Mouse (Mus musculus): ENCODE results near the gene Tpcn2. TPM values are rescaled to one million over a fixed set of nuclear protein-coding genes. Genes with fewer than 3 reads are reported as not detected.

Gene Tpcn2
- 1.6 and 1.9 TPM in 2 replicates for polyA plus RNA-seq (2015; fragmentation: Nextera tagmentation; extraction: Ambion mirVana)

- Histone ChIP-seq H3K27me3 (no peaks in the 10 kb centered on the region), H3K27ac (replicated peaks) (0 out of 2 replicates have a peak within 1 kb of the TSS, but pooled peaks have one; percentile 24), H3K4me3 (replicated peaks) (peak within 1 kb of the TSS; percentile 63), H3K9me3 (replicated peaks) (no peaks in the 10 kb centered on the region), H3K4me1 (replicated peaks) (peaks cover 33% of the 10 kb centered on the region), H3K9ac (peak within 1 kb of the TSS; percentile 47), H3K4me2 (peak within 1 kb of the TSS; percentile 78), H3K36me3 (replicated peaks) (no peaks in the 10 kb centered on the region; the same call in 1 of the 2 replicates)
- under 1% methylated on average over 18 of the region's 18 CpGs for WGBS (ENCODE audit: insufficient replicate concordance)
- peak; percentile 74 for ATAC-seq (ENCODE audit: insufficient read depth)
These were observed at the start of gene Tpcn2 for GRCm38 (mm10) chr7:145283487-145284187. Gene Tpcn2 (minus strand): TSS chr7:145284011.

- no peak for ATAC-seq (ENCODE audit: insufficient read depth)
These were observed 48.7 kb upstream of the Tpcn2 start for GRCm38 (mm10) chr7:145332376-145333041.

GRCm38 (mm10) chr7:145330641-145331040 lies 46.8 kb upstream of the Tpcn2 start:
- H3K27ac ChIP-seq (replicated peaks): no peak overlapping the region
- H3K4me1 ChIP-seq (replicated peaks): peaks cover 5% of the 10 kb centered on the region; the same call in 1 of the 2 replicates
- 63% methylated on average over 2 of the region's 2 CpGs for WGBS (ENCODE audit: insufficient replicate concordance)
- H3K36me3 ChIP-seq (replicated peaks): no peaks in the 10 kb centered on the region
- H3K27me3 ChIP-seq: no peaks in the 10 kb centered on the region
- no peak overlapping the region for H3K9ac ChIP-seq
- no peak overlapping the region for H3K4me3 ChIP-seq (replicated peaks)
- ATAC-seq (ENCODE audit: insufficient read depth): no peak
- no peak overlapping the region for H3K4me2 ChIP-seq
- H3K9me3 ChIP-seq (replicated peaks): no peaks in the 10 kb centered on the region

More at GRCm38 (mm10) chr7:145332376-145333041, 48.7 kb upstream of the Tpcn2 start:
- WGBS (ENCODE audit: insufficient replicate concordance): 49% methylated on average over 1 of the region's 1 CpGs
- Histone ChIP-seq H3K27ac (replicated peaks) (no peak overlapping the region), H3K9ac (no peak overlapping the region), H3K4me2 (no peak overlapping the region), H3K4me1 (replicated peaks) (no peaks in the 10 kb centered on the region), H3K36me3 (replicated peaks) (no peaks in the 10 kb centered on the region), H3K27me3 (no peaks in the 10 kb centered on the region), H3K9me3 (replicated peaks) (no peaks in the 10 kb centered on the region), H3K4me3 (replicated peaks) (no peak overlapping the region)

- Histone ChIP-seq H3K4me1 (replicated peaks) (peaks cover 6% of the 10 kb centered on the region; the same call in 1 of the 2 replicates), H3K4me3 (replicated peaks) (no peak overlapping the region), H3K9me3 (replicated peaks) (no peaks in the 10 kb centered on the region), H3K4me2 (no peak overlapping the region), H3K36me3 (replicated peaks) (no peaks in the 10 kb centered on the region), H3K9ac (no peak overlapping the region), H3K27ac (replicated peaks) (no peak overlapping the region), H3K27me3 (no peaks in the 10 kb centered on the region)
- no peak for ATAC-seq (ENCODE audit: insufficient read depth)
- 52% methylated on average over 2 of the region's 2 CpGs for WGBS (ENCODE audit: insufficient replicate concordance)
These were observed 46.2 kb upstream of the Tpcn2 start for GRCm38 (mm10) chr7:145329982-145330381.

GRCm38 (mm10) chr7:145325697-145326096 lies 41.9 kb upstream of the Tpcn2 start:
- Histone ChIP-seq H3K4me1 (replicated peaks) (peaks cover 6% of the 10 kb centered on the region; the same call in 1 of the 2 replicates), H3K9me3 (replicated peaks) (no peaks in the 10 kb centered on the region)
- ATAC-seq (ENCODE audit: insufficient read depth): no peak

GRCm38 (mm10) chr7:145323607-145324006 lies 39.8 kb upstream of the Tpcn2 start:
- peaks cover 3% of the 10 kb centered on the region; the same call in 1 of the 2 replicates for H3K27me3 ChIP-seq
- H3K4me3 ChIP-seq (replicated peaks): no peak overlapping the region
- WGBS (ENCODE audit: insufficient replicate concordance): 27% methylated on average over 4 of the region's 4 CpGs
- no peak overlapping the region for H3K4me2 ChIP-seq
- H3K36me3 ChIP-seq (replicated peaks): no peaks in the 10 kb centered on the region
- H3K27ac ChIP-seq (replicated peaks): no peak overlapping the region
- H3K9ac ChIP-seq: no peak overlapping the region
- ATAC-seq (ENCODE audit: insufficient read depth): no peak
- no peaks in the 10 kb centered on the region for H3K9me3 ChIP-seq (replicated peaks)
- H3K4me1 ChIP-seq (replicated peaks): peaks cover 6% of the 10 kb centered on the region; the same call in 1 of the 2 replicates

More at GRCm38 (mm10) chr7:145325697-145326096, 41.9 kb upstream of the Tpcn2 start:
- no peaks in the 10 kb centered on the region for H3K36me3 ChIP-seq (replicated peaks)
- H3K27me3 ChIP-seq: peaks cover 3% of the 10 kb centered on the region; the same call in 1 of the 2 replicates
- WGBS (ENCODE audit: insufficient replicate concordance): 18% methylated on average over 2 of the region's 2 CpGs
- H3K4me2 ChIP-seq: no peak overlapping the region
- H3K4me3 ChIP-seq (replicated peaks): no peak overlapping the region
- no peak overlapping the region for H3K9ac ChIP-seq
- H3K27ac ChIP-seq (replicated peaks): no peak overlapping the region

GRCm38 (mm10) chr7:145319481-145319880 lies 35.7 kb upstream of the Tpcn2 start:
- Histone ChIP-seq H3K9ac (no peak overlapping the region), H3K9me3 (replicated peaks) (no peaks in the 10 kb centered on the region), H3K36me3 (replicated peaks) (no peaks in the 10 kb centered on the region), H3K4me1 (replicated peaks) (no peaks in the 10 kb centered on the region), H3K27ac (replicated peaks) (no peak overlapping the region), H3K4me3 (replicated peaks) (no peak overlapping the region), H3K4me2 (no peak overlapping the region), H3K27me3 (peaks cover 3% of the 10 kb centered on the region; the same call in 1 of the 2 replicates)
- WGBS (ENCODE audit: insufficient replicate concordance): 42% methylated on average over 3 of the region's 3 CpGs
- no peak for ATAC-seq (ENCODE audit: insufficient read depth)

- H3K4me3 ChIP-seq (replicated peaks): no peak overlapping the region
- H3K27ac ChIP-seq (replicated peaks): no peak overlapping the region
- 53% methylated on average over 4 of the region's 4 CpGs for WGBS (ENCODE audit: insufficient replicate concordance)
- no peak for ATAC-seq (ENCODE audit: insufficient read depth)
- H3K4me2 ChIP-seq: no peak overlapping the region
- no peaks in the 10 kb centered on the region for H3K9me3 ChIP-seq (replicated peaks)
- H3K4me1 ChIP-seq (replicated peaks): no peaks in the 10 kb centered on the region
- H3K9ac ChIP-seq: no peak overlapping the region
- H3K27me3 ChIP-seq: peaks cover 3% of the 10 kb centered on the region; the same call in 1 of the 2 replicates
- no peaks in the 10 kb centered on the region for H3K36me3 ChIP-seq (replicated peaks)
These were observed 33.7 kb upstream of the Tpcn2 start for GRCm38 (mm10) chr7:145317522-145317921.

- Histone ChIP-seq H3K27me3 (no peaks in the 10 kb centered on the region), H3K9ac (no peak within 1 kb of the TSS), H3K27ac (replicated peaks) (no peak within 1 kb of the TSS), H3K4me2 (no peak within 1 kb of the TSS), H3K4me3 (replicated peaks) (no peak within 1 kb of the TSS), H3K36me3 (replicated peaks) (no peaks in the 10 kb centered on the region), H3K4me1 (replicated peaks) (no peaks in the 10 kb centered on the region), H3K9me3 (replicated peaks) (no peaks in the 10 kb centered on the region)
- 65% methylated on average over 6 of the region's 6 CpGs for WGBS (ENCODE audit: insufficient replicate concordance)
- no peak for ATAC-seq (ENCODE audit: insufficient read depth)
These were observed 31.1 kb upstream of the Tpcn2 start, which contains the start of gene Mrgprd for GRCm38 (mm10) chr7:145314785-145315411. Gene Mrgprd (plus strand): TSS chr7:145314835.

GRCm38 (mm10) chr7:145312137-145312536 lies 28.3 kb upstream of the Tpcn2 start:
- no peak for ATAC-seq (ENCODE audit: insufficient read depth)
- no peaks in the 10 kb centered on the region for H3K27me3 ChIP-seq
- no peak overlapping the region for H3K9ac ChIP-seq
- H3K4me3 ChIP-seq (replicated peaks): no peak overlapping the region
- no peaks in the 10 kb centered on the region for H3K4me1 ChIP-seq (replicated peaks)
- H3K4me2 ChIP-seq: no peak overlapping the region
- 58% methylated on average over 3 of the region's 3 CpGs for WGBS (ENCODE audit: insufficient replicate concordance)
- H3K27ac ChIP-seq (replicated peaks): no peak overlapping the region
- no peaks in the 10 kb centered on the region for H3K9me3 ChIP-seq (replicated peaks)
- no peaks in the 10 kb centered on the region for H3K36me3 ChIP-seq (replicated peaks)

GRCm38 (mm10) chr7:145310526-145310925 lies 26.7 kb upstream of the Tpcn2 start:
- WGBS (ENCODE audit: insufficient replicate concordance): 24% methylated on average over 5 of the region's 5 CpGs
- Histone ChIP-seq H3K4me1 (replicated peaks) (no peaks in the 10 kb centered on the region), H3K27me3 (no peaks in the 10 kb centered on the region), H3K4me2 (no peak overlapping the region), H3K9me3 (replicated peaks) (no peaks in the 10 kb centered on the region), H3K36me3 (replicated peaks) (no peaks in the 10 kb centered on the region), H3K4me3 (replicated peaks) (no peak overlapping the region), H3K27ac (replicated peaks) (no peak overlapping the region), H3K9ac (no peak overlapping the region)
- ATAC-seq (ENCODE audit: insufficient read depth): no peak
